Mouse (Mus musculus) layer of hippocampus, adult 18-20 months (tissue): ENCODE data around the gene Prr3. TPM values are rescaled to one million over a fixed set of nuclear protein-coding genes. Genes with fewer than 3 reads are reported as not detected.
"Not testable (repeated sequence)": the region's sequence is repeated elsewhere in the genome, so short reads cannot be mapped to it uniquely, and the experiment has no call there.

ENCODE experiments used
- DNase-seq, 2 experiments: peaks; one replicate each; pipeline ENCODE4 v3.0.0; 2022; ENCODE audit warnings: low spot score in 2 of 2
- total RNA-seq, 2 experiments: library from RNA; stranded (reverse); gene quantifications; 2 replicates each; pipeline ENCODE4 v1.2.3; 2021

Gene Prr3
- total RNA-seq, 2 experiments from 2014 or later: 39.8 to 41.6 TPM

GRCm38 (mm10) chr17:35999356-35999755 is 19.3 kb upstream of the Prr3 start:
- no peak for DNase-seq

GRCm38 (mm10) chr17:35998545-35999305 is 18.7 kb upstream of the Prr3 start:
- no peak for DNase-seq

GRCm38 (mm10) chr17:35997713-35998510 is 17.9 kb upstream of the Prr3 start:
- DNase-seq: no peak

GRCm38 (mm10) chr17:35996949-35997348 is 16.9 kb upstream of the Prr3 start:
- DNase-seq: peak; percentile 89 to 98

GRCm38 (mm10) chr17:35994879-35995240 is 14.8 kb upstream of the Prr3 start:
- peak in 1 of 2 experiments; percentile 32 for DNase-seq

GRCm38 (mm10) chr17:35994175-35994878 is 14.3 kb upstream of the Prr3 start:
- DNase-seq: peak; percentile 80 to 89

- peak; percentile 46 to 86 for DNase-seq
Measured at GRCm38 (mm10) chr17:35993675-35994074, 13.6 kb upstream of the Prr3 start.

- DNase-seq: no peak
Measured at GRCm38 (mm10) chr17:35991781-35992180, 11.7 kb upstream of the Prr3 start.

GRCm38 (mm10) chr17:35981776-35982175 is 1.7 kb upstream of the Prr3 start:
- DNase-seq: no peak

GRCm38 (mm10) chr17:35980363-35980754 is 323 bp upstream of the Prr3 start:
- DNase-seq: peak in 1 of 2 experiments; percentile 47

- peak; percentile 88 to 93 for DNase-seq
Measured at GRCm38 (mm10) chr17:35978811-35979400, 1.1 kb downstream of the Prr3 start.

- DNase-seq: no peak
Measured at GRCm38 (mm10) chr17:35972131-35972530, 7.9 kb downstream of the Prr3 start.

- peak; percentile 97 to 98 for DNase-seq
Measured at GRCm38 (mm10) chr17:35969418-35970389, 10.3 kb downstream of the Prr3 start, which contains the start of gene Abcf1. Abcf1 (minus strand) TSS chr17:35969761.

GRCm38 (mm10) chr17:35967621-35968020 is 12.4 kb downstream of the Prr3 start:
- no peak for DNase-seq

- no peak for DNase-seq
Measured at GRCm38 (mm10) chr17:35963279-35963678, 16.8 kb downstream of the Prr3 start.

GRCm38 (mm10) chr17:35958533-35959223 is 21.4 kb downstream of the Prr3 start:
- DNase-seq: no peak

GRCm38 (mm10) chr17:35954665-35955064 is 25.4 kb downstream of the Prr3 start:
- no peak for DNase-seq

- DNase-seq: not testable (repeated sequence)
Measured at GRCm38 (mm10) chr17:35952559-35952958, 27.5 kb downstream of the Prr3 start.

- DNase-seq: not testable (repeated sequence)
Measured at GRCm38 (mm10) chr17:35950946-35951345, 29.1 kb downstream of the Prr3 start.
